Mouse (Mus musculus) small intestine, adult 2 months (tissue): Measurements from ENCODE around the gene Zfp59. TPM values are rescaled to one million over a fixed set of nuclear protein-coding genes. Genes with fewer than 3 reads are reported as not detected.
"Not testable (repeated sequence)": the region's sequence is repeated elsewhere in the genome, so short reads cannot be mapped to it uniquely, and the experiment has no call there.

Experiments used
- H3K27ac ChIP-seq: fragments of 200-500 bp; 2 replicates; pipeline ENCODE4 v1.5.1; 2012; ENCODE audit warnings: low read depth, low read length, control low read depth, inconsistent platforms; ENCODE audit not compliant: insufficient read depth
- H3K27me3 ChIP-seq: fragments of 200-500 bp; 2 replicates; pipeline ENCODE4 v1.6.1; 2012; ENCODE audit warnings: mild to moderate bottlenecking, moderate library complexity, low read length, inconsistent platforms; ENCODE audit not compliant: control insufficient read depth, insufficient read depth
- H3K36me3 ChIP-seq: fragments of 200-500 bp; 2 replicates; pipeline ENCODE4 v1.6.1; 2012; ENCODE audit warnings: mild to moderate bottlenecking, low read length, control low read depth, inconsistent platforms; ENCODE audit not compliant: control insufficient read depth, insufficient read depth
- H3K4me1 ChIP-seq: fragments of 200-500 bp; 2 replicates; pipeline ENCODE4 v1.6.1; 2012; ENCODE audit warnings: low read length, inconsistent platforms, mixed read lengths; ENCODE audit not compliant: control insufficient read depth, insufficient read depth, insufficient read length
- H3K4me3 ChIP-seq: fragments of 200-500 bp; 2 replicates; pipeline ENCODE4 v1.5.1; 2012; ENCODE audit warnings: low read depth, mild to moderate bottlenecking, control low read depth, inconsistent platforms, low read length, moderate library complexity
- CTCF ChIP-seq: fragments of 200-500 bp; IDR thresholded peaks from 2 replicates; pipeline ENCODE4 v1.5.1; 2012; ENCODE audit warnings: low read depth, mild to moderate bottlenecking, control low read depth, inconsistent platforms, low read length, moderate library complexity, mixed read lengths; ENCODE audit not compliant: insufficient replicate concordance, insufficient read length; ENCODE audit errors: extremely low read depth
- POLR2A ChIP-seq: fragments of 200-500 bp; IDR thresholded peaks from 2 replicates; pipeline ENCODE4 v1.6.1; 2012; ENCODE audit warnings: low read depth, mild to moderate bottlenecking, control low read depth, inconsistent platforms, low read length, moderate library complexity
- WGBS: fragments of 180-500 bp; shearing (Covaris S2); methylation state at CpG from one replicate; pipeline ENCODE4 v1.1.7; 2018; 5-methylcytosine and 5-hydroxymethylcytosine counted together
- polyA plus RNA-seq: library from polyadenylated mRNA; depleted of rRNA; stranded (reverse); fragments of >200 nt; gene quantifications from 2 replicates; pipeline ENCODE4 v1.2.3, GENCODE M21; 2012

Zfp59 gene
- polyA plus RNA-seq, 1 experiment = 0.13 TPM

DNA sequence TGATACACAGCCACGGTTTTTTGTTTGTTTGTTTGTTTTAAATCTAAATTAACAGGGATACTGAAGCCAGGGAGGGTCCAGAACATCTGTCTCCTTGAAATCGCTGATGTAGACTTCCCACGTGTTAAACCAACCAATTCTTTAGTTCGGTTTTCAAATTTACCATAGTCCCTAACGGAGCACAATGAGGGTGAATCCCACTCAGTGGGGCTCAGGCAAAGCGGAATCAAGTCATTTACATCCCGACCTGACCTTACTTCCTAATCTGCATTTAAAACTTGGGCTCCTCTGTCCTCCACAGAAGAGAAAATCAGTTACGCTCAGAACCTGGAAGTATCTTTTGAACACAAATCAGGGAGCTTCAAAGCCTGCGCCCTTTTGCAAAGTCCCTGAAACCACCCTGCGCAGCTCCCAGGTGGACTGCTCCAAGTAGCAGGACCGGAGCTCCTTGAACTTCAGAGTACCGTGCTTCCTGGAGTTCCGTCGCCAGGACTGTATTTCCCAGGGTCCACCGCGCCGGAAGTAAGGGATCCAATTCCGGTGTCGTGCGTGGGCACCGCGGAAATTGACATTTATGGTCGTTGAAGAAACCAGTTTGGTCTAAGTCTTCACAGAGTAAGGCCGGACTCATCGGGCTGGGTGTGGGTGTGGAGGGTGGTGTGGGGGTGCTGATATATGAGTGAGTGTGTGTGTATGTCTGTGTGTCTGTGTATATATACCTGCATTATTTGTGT lies 33.9 kb upstream of the Zfp59 start:
- Histone ChIP-seq H3K27me3 (no peaks in the 10 kb centered on the region), H3K4me3 (peak overlapping the region; percentile 70), H3K36me3 (peaks cover 10% of the 10 kb centered on the region), H3K4me1 (0 out of 2 replicates have a peak, but pooled peaks cover 2% of the 10 kb centered on the region), H3K27ac (peak overlapping the region; percentile 35; the same call in 1 of the 2 replicates)
- peak; percentile 55; the same call in 1 of the 2 replicates for TF ChIP-seq POLR2A
- TF ChIP-seq CTCF = no peak
- under 1% methylated on average over 25 of the region's 25 CpGs for WGBS

DNA sequence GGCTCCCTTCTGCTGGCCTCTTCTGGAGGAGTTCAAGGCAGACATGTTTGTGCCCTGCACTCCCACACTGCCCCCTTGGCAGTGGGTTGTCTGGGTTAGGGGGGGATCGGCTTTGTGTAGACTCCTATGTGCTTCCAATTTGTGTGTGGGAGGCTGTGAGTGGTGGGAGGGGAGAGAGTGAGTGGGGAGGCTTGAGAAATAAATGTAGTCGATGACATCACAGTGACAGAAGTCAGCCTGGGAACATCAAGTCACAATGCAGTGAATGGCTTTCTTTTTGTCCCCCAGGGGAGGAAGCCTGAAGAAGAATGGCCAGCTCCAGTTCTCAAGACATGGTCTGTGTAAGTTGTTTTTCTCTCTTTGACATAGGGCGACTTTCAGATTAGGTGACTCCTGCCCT lies 31.5 kb upstream of the Zfp59 start, which contains the start of gene Zfp626:
Gene Zfp626, plus strand, starts transcription at position 301 of the 400 bp plus-strand sequence.
- H3K27me3 ChIP-seq, H3K27ac ChIP-seq, H3K4me1 ChIP-seq, H3K4me3 ChIP-seq: not testable (repeated sequence)
- peaks cover 27% of the 10 kb centered on the region for H3K36me3 ChIP-seq
- 90% methylated on average over 3 of the region's 3 CpGs for WGBS

DNA sequence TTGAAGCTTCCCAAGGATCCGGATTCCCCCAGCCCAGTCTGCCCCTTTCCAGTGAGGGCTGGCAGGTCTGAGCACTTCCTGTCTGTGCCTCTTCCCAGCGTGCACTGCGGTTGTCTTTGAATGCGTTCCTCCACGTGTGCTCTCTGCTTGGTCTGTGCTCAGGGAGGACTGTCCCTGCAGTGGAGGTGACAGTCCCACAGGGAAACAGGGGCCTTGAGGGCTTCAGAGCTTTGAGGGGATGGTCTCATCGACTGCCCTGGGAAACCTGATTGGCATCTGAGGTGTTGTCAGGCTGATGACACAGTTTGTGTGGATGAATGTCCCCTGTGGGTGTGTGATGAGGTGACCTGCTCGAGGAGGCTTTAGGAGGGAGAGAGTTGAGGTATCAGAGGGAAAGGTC lies 31.1 kb upstream of the Zfp59 start:
- WGBS = 86% methylated on average over 7 of the region's 7 CpGs

DNA sequence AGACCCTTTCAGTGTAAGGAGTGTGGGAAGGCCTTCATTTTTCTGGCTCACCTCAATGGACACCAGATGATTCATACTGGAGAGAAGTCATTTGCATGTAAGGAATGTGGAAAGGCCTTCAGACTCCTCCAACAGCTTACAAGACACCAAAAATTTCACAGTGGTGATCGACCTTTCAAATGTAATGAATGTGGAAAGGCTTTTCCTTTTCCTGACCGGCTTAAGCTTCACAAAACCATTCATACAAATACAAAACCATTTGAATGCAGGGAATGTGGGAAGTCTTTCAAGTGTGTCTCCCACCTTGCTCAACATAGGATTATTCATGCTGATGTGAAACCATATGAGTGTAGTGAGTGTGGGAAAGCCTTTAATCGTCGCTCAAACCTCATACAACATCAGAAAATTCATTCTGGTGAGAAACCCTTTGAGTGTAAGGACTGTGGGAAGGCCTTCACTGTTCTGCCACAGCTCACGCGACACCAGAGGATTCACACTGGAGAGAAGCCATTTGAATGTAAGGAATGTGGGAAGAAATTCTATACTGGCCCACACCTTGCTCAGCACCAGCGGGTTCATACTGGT lies 19.8 kb upstream of the Zfp59 start:
- Histone ChIP-seq H3K36me3 (peaks cover 18% of the 10 kb centered on the region), H3K27ac (no peak overlapping the region), H3K4me1 (no peaks in the 10 kb centered on the region), H3K27me3 (no peaks in the 10 kb centered on the region), H3K4me3 (no peak overlapping the region)
- 97% methylated on average over 7 of the region's 7 CpGs for WGBS
- TF ChIP-seq POLR2A = no peak

More for the DNA sequence above, 31.1 kb upstream of the Zfp59 start:
- H3K36me3 ChIP-seq = peaks cover 29% of the 10 kb centered on the region
- H3K4me1 ChIP-seq, H3K4me3 ChIP-seq, H3K27ac ChIP-seq, H3K27me3 ChIP-seq: not testable (repeated sequence)

DNA sequence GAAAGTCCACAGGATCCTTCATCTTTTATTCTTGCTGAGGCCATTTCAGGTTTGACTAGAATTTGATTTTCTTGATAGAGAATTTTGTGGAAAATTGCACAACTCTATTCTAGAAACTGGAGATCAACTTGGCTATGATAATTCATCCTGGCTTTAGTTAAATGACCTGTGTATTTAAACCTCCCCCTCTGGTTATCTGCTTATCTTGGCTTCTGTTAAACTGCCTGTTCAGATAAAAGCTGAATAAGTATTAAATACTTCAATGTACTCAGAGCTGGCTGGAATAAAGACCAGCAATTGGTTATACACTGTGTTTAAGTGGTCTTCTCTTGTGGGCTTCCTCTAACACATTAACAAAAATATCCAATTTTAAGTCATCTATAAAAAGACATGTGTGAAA lies 15.8 kb upstream of the Zfp59 start:
- Histone ChIP-seq H3K4me3 (no peak overlapping the region), H3K27ac (no peak overlapping the region), H3K27me3 (no peaks in the 10 kb centered on the region), H3K36me3 (peaks cover 15% of the 10 kb centered on the region), H3K4me1 (no peaks in the 10 kb centered on the region)
- TF ChIP-seq CTCF (no peak), POLR2A (no peak)

DNA sequence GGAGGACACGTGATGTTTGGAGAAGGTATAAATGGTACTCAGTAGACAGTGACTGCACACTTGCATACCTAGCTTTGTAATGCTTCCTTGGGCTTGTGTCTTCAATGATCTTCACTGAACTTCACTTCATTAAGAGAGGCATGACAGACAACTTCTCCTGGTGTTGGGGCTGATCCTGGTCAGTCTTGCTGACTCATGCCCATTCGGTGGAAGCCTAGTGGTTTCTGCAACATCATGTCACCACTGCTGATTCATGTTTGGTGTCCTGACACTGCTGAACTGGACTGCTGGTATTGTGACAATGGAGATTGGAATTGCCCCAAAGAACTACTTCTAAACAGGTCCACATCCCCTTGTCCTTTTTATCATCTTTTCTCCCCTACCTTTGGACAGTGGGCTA lies 4.3 kb upstream of the Zfp59 start:
- H3K4me3 ChIP-seq = no peak overlapping the region
- H3K27ac ChIP-seq = no peak overlapping the region
- 81% methylated on average over 2 of the region's 2 CpGs for WGBS
- peaks cover 1% of the 10 kb centered on the region; the same call in 1 of the 2 replicates for H3K4me1 ChIP-seq
- TF ChIP-seq POLR2A (no peak), CTCF (no peak)
- H3K27me3 ChIP-seq = no peaks in the 10 kb centered on the region
- H3K36me3 ChIP-seq = no peaks in the 10 kb centered on the region

DNA sequence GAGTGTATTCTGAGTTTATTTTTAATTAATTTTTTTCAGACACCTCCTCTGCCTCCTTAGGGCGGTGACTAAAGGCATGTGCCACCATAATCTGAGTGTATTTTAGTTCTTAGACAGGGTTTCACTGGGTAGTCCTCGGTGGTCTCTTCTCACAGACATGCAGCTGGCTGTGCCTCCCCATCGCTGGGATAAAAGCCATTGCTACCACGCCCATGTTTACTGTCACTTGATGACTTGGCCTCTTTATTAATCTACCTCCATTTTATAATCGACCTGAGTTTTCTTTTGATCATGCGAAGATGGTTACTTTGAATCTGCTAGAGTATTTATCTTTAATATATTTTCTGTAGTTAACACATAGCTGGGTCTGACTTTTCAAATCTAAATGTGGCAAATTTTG lies 511 bp upstream of the Zfp59 start:
- H3K4me3 ChIP-seq = 0 out of 2 replicates have a peak overlapping the region, but pooled peaks have one; percentile 21
- peak overlapping the region; percentile 49; the same call in 1 of the 2 replicates for H3K27ac ChIP-seq
- H3K4me1 ChIP-seq = peaks cover 1% of the 10 kb centered on the region; the same call in 1 of the 2 replicates
- 19% methylated on average over 6 of the region's 6 CpGs for WGBS
- H3K36me3 ChIP-seq = no peaks in the 10 kb centered on the region
- TF ChIP-seq POLR2A (no peak), CTCF (no peak)
- no peaks in the 10 kb centered on the region for H3K27me3 ChIP-seq
